Mouse (Mus musculus) myocyte (in vitro differentiated cells): Measurements from ENCODE around the gene Tmeff1. TPM values are rescaled to one million over a fixed set of nuclear protein-coding genes. Genes with fewer than 3 reads are reported as not detected.

Experiments used
- H3K27me3 ChIP-seq: one replicate; pipeline ENCODE4 v1.6.1; 2011; ENCODE audit not compliant: control insufficient read depth, insufficient read depth, insufficient read length
- H3K36me3 ChIP-seq: one replicate; pipeline ENCODE4 v1.6.1; 2011; ENCODE audit not compliant: control insufficient read depth, insufficient read depth
- H3K4me2 ChIP-seq: one replicate; pipeline ENCODE4 v1.6.1; 2011; ENCODE audit warnings: low read depth, control low read depth
- H3K4me3 ChIP-seq: one replicate; pipeline ENCODE4 v1.5.1; 2011; ENCODE audit warnings: mild to moderate bottlenecking, control low read depth, moderate library complexity
- H3K79me2 ChIP-seq: one replicate; pipeline ENCODE4 v1.6.1; 2011; ENCODE audit not compliant: control insufficient read depth, insufficient read depth
- H3ac ChIP-seq: one replicate; pipeline ENCODE4 v1.6.1; 2011; ENCODE audit not compliant: control insufficient read depth, insufficient read length
- CEBPB ChIP-seq: IDR thresholded peaks from 2 replicates; pipeline ENCODE4 v1.6.1; 2011; ENCODE audit warnings: mild to moderate bottlenecking, moderate library complexity; ENCODE audit not compliant: poor library complexity, insufficient read depth, severe bottlenecking
- E2F4 ChIP-seq: IDR thresholded peaks from one replicate; pipeline ENCODE4 v1.6.1; 2011; ENCODE audit warnings: mild to moderate bottlenecking, control low read depth, moderate library complexity; ENCODE audit not compliant: insufficient read depth
- MAX ChIP-seq: IDR thresholded peaks from one replicate; pipeline ENCODE4 v1.6.1; 2011; ENCODE audit warnings: low read depth, mild to moderate bottlenecking, control low read depth
- MYOD1 ChIP-seq, 3 experiments: IDR thresholded peaks; one replicate each; pipeline ENCODE4 v1.6.1; 2011; ENCODE audit warnings: control low read depth in 2 of 3, low read depth in 2 of 3, mild to moderate bottlenecking in 2 of 3, moderate library complexity in 1 of 3; ENCODE audit not compliant: insufficient read length in 2 of 3, control insufficient read depth in 1 of 3
- MYOG ChIP-seq, 3 experiments: IDR thresholded peaks; one replicate each; pipeline ENCODE4 v1.6.1; 2011; ENCODE audit warnings: control low read depth in 2 of 3, low read depth in 2 of 3, mild to moderate bottlenecking in 2 of 3; ENCODE audit not compliant: insufficient read length in 2 of 3, control insufficient read depth in 1 of 3, insufficient read depth in 1 of 3
- POLR2A ChIP-seq: IDR thresholded peaks from one replicate; pipeline ENCODE4 v1.6.1; 2011; ENCODE audit warnings: low read depth, mild to moderate bottlenecking, control low read depth, moderate library complexity; ENCODE audit not compliant: insufficient read length
- POLR2AphosphoS2 ChIP-seq: IDR thresholded peaks from one replicate; pipeline ENCODE4 v1.6.1; 2011; ENCODE audit warnings: low read depth, control low read depth; ENCODE audit not compliant: insufficient read length
- REST ChIP-seq: IDR thresholded peaks from one replicate; pipeline ENCODE4 v1.6.1; 2011; ENCODE audit warnings: mild to moderate bottlenecking, control low read depth, moderate library complexity; ENCODE audit not compliant: insufficient read depth, insufficient read length
- SRF ChIP-seq: IDR thresholded peaks from one replicate; pipeline ENCODE4 v1.6.1; 2011; ENCODE audit warnings: low read depth; ENCODE audit not compliant: control insufficient read depth, insufficient read length
- TCF12 ChIP-seq: IDR thresholded peaks from one replicate; pipeline ENCODE4 v1.6.1; 2011; ENCODE audit warnings: mild to moderate bottlenecking, control low read depth; ENCODE audit not compliant: poor library complexity, insufficient read depth, severe bottlenecking
- TCF3 ChIP-seq: IDR thresholded peaks from one replicate; pipeline ENCODE4 v1.6.1; 2011; ENCODE audit warnings: low read depth, control low read depth; ENCODE audit not compliant: insufficient read length
- USF1 ChIP-seq: IDR thresholded peaks from one replicate; pipeline ENCODE4 v1.6.1; 2011; ENCODE audit warnings: low read depth, mild to moderate bottlenecking, control low read depth, moderate library complexity
- polyA plus RNA-seq: library from polyadenylated mRNA; unstranded; fragments of >200 nt; fragmentation: generic; extraction: Trizol; gene quantifications from one replicate; pipeline ENCODE4 v1.2.1, GENCODE M21; 2012; ENCODE audit warnings: missing spikeins

Tmeff1 gene
- polyA plus RNA-seq, 1 experiment: 19.6 TPM

- peak; percentile 65; the same call in 1 of the 2 replicates for TF ChIP-seq CEBPB
- no peak for TF ChIP-seq POLR2A
- Histone ChIP-seq H3K36me3 (peaks cover 11% of the 10 kb centered on the region), H3ac (no peak overlapping the region), H3K4me2 (no peak overlapping the region), H3K27me3 (no peaks in the 10 kb centered on the region), H3K79me2 (no peaks in the 10 kb centered on the region), H3K4me3 (no peak overlapping the region)
These were observed 20.0 kb upstream of the Tmeff1 start for GRCm38 (mm10) chr4:48564962-48565361.

- no peak for TF ChIP-seq MYOD1 (IDR thresholded peaks at IDR 0.05; ENCODE audit: control insufficient read depth in 1 of 3, insufficient read length in 2 of 3, low read depth in 2 of 3)
- no peak for TF ChIP-seq POLR2AphosphoS2
- no peak for TF ChIP-seq REST
- no peak for TF ChIP-seq TCF3
- no peak for TF ChIP-seq MAX
- no peak for TF ChIP-seq USF1
- TF ChIP-seq MYOG (IDR thresholded peaks at IDR 0.05; ENCODE audit: control insufficient read depth in 1 of 3, insufficient read depth in 1 of 3, insufficient read length in 2 of 3, low read depth in 2 of 3): no peak
- no peak for TF ChIP-seq SRF
- no peak for TF ChIP-seq E2F4
- no peak for TF ChIP-seq CEBPB
- Histone ChIP-seq H3K4me3 (no peak overlapping the region), H3K4me2 (no peak overlapping the region), H3K79me2 (no peaks in the 10 kb centered on the region), H3K27me3 (no peaks in the 10 kb centered on the region), H3K36me3 (no peaks in the 10 kb centered on the region), H3ac (no peak overlapping the region)
These were observed 8.6 kb upstream of the Tmeff1 start for GRCm38 (mm10) chr4:48576361-48576760.

GRCm38 (mm10) chr4:48577831-48578230, 7.1 kb upstream of the Tmeff1 start:
- no peaks in the 10 kb centered on the region for H3K79me2 ChIP-seq
- H3ac ChIP-seq: no peak overlapping the region
- H3K4me2 ChIP-seq: no peak overlapping the region
- no peaks in the 10 kb centered on the region for H3K36me3 ChIP-seq
- no peak overlapping the region for H3K4me3 ChIP-seq
- TF ChIP-seq TCF12 (no peak), USF1 (no peak), POLR2A (no peak), MYOD1 (IDR thresholded peaks at IDR 0.05; ENCODE audit: control insufficient read depth in 1 of 3, insufficient read length in 2 of 3, low read depth in 2 of 3) (no peak), CEBPB (no peak), SRF (no peak), MAX (no peak), E2F4 (no peak), TCF3 (no peak), MYOG (IDR thresholded peaks at IDR 0.05; ENCODE audit: control insufficient read depth in 1 of 3, insufficient read depth in 1 of 3, insufficient read length in 2 of 3, low read depth in 2 of 3) (no peak)
- H3K27me3 ChIP-seq: no peaks in the 10 kb centered on the region

GRCm38 (mm10) chr4:48578399-48578798, 6.6 kb upstream of the Tmeff1 start:
- Histone ChIP-seq H3K36me3 (no peaks in the 10 kb centered on the region), H3K27me3 (no peaks in the 10 kb centered on the region), H3ac (no peak overlapping the region), H3K79me2 (no peaks in the 10 kb centered on the region), H3K4me3 (no peak overlapping the region), H3K4me2 (no peak overlapping the region)
- TF ChIP-seq MAX (no peak), REST (no peak), TCF12 (no peak), USF1 (no peak), POLR2AphosphoS2 (no peak), MYOG (IDR thresholded peaks at IDR 0.05; ENCODE audit: control insufficient read depth in 1 of 3, insufficient read depth in 1 of 3, insufficient read length in 2 of 3, low read depth in 2 of 3) (no peak), MYOD1 (IDR thresholded peaks at IDR 0.05; ENCODE audit: control insufficient read depth in 1 of 3, insufficient read length in 2 of 3, low read depth in 2 of 3) (no peak), SRF (no peak), POLR2A (no peak), CEBPB (no peak), E2F4 (no peak), TCF3 (no peak)

- TF ChIP-seq POLR2A (no peak), MYOD1 (IDR thresholded peaks at IDR 0.05; ENCODE audit: control insufficient read depth in 1 of 3, insufficient read length in 2 of 3, low read depth in 2 of 3) (no peak), REST (no peak)
- no peaks in the 10 kb centered on the region for H3K79me2 ChIP-seq
- H3K4me3 ChIP-seq: no peak overlapping the region
- no peaks in the 10 kb centered on the region for H3K36me3 ChIP-seq
- H3ac ChIP-seq: no peak overlapping the region
- no peaks in the 10 kb centered on the region for H3K27me3 ChIP-seq
- H3K4me2 ChIP-seq: no peak overlapping the region
These were observed 5.4 kb upstream of the Tmeff1 start for GRCm38 (mm10) chr4:48579475-48580110.
